Mouse (Mus musculus) MEL (cell line): ENCODE measurements around the gene Hist1h2ag. TPM values are rescaled to one million over a fixed set of nuclear protein-coding genes. Genes with fewer than 3 reads are reported as not detected.
A peak's percentile ranks its signal among the peaks of the same experiment; 100 is the strongest.

Source experiments
- DNase-seq: peaks from one replicate; pipeline ENCODE4 v3.0.0; 2011; ENCODE audit warnings: low read depth, low spot score
- H3K27ac ChIP-seq: 2 replicates; pipeline ENCODE4 v1.5.1; 2012; ENCODE audit warnings: low read depth, mild to moderate bottlenecking, control low read depth, low read length, moderate library complexity; ENCODE audit not compliant: control insufficient read depth
- H3K27me3 ChIP-seq, 2 experiments: fragments of 150-350 bp in 1 of 2; sonication (generic) in 1 of 2; 2 replicates each; pipeline ENCODE4 v1.6.1; 2012; ENCODE audit warnings: low read length in 2 of 2, mild to moderate bottlenecking in 2 of 2, improper control_type of control experiment in 1 of 2, moderate library complexity in 1 of 2; ENCODE audit not compliant: insufficient read depth in 2 of 2, control insufficient read depth in 1 of 2
- H3K36me3 ChIP-seq, 2 experiments: 2 replicates each; pipeline ENCODE4 v1.6.1; 2012 to 2014; ENCODE audit warnings: low read length in 2 of 2, improper control_type of control experiment in 1 of 2, inconsistent platforms in 1 of 2, mild to moderate bottlenecking in 1 of 2; ENCODE audit not compliant: insufficient read depth in 2 of 2, control insufficient read depth in 1 of 2
- H3K4me1 ChIP-seq, 2 experiments: fragments of 150-350 bp in 1 of 2; sonication (generic) in 1 of 2; 2 replicates each; pipeline ENCODE4 v1.6.1; 2012; ENCODE audit warnings: low read length in 2 of 2, improper control_type of control experiment in 1 of 2, mild to moderate bottlenecking in 1 of 2; ENCODE audit not compliant: insufficient read depth in 2 of 2, control insufficient read depth in 1 of 2
- H3K4me3 ChIP-seq, 2 experiments: fragments of 150-350 bp in 1 of 2; sonication (generic) in 1 of 2; 2 replicates each; pipeline ENCODE4 v1.5.1; 2012; ENCODE audit warnings: low read depth in 2 of 2, low read length in 2 of 2, mild to moderate bottlenecking in 2 of 2, moderate library complexity in 2 of 2, control low read depth in 1 of 2, improper control_type of control experiment in 1 of 2; ENCODE audit not compliant: control insufficient read depth in 1 of 2, insufficient read depth in 1 of 2
- H3K79me2 ChIP-seq: 2 replicates; pipeline ENCODE4 v1.6.1; 2012; ENCODE audit warnings: mild to moderate bottlenecking, low read length, moderate library complexity; ENCODE audit not compliant: control insufficient read depth, poor library complexity, insufficient read depth
- H3K9ac ChIP-seq: 2 replicates; pipeline ENCODE4 v1.6.1; 2012; ENCODE audit warnings: low read depth, mild to moderate bottlenecking, control low read depth, low read length, moderate library complexity; ENCODE audit not compliant: control insufficient read depth, poor library complexity, severe bottlenecking
- H3K9me3 ChIP-seq: fragments of 150-350 bp; sonication (generic); replicated peaks from 2 replicates; pipeline ENCODE4 v1.6.1; 2012; ENCODE audit warnings: mild to moderate bottlenecking, low read length, improper control_type of control experiment, moderate library complexity; ENCODE audit not compliant: insufficient read depth
- BHLHE40 ChIP-seq: IDR thresholded peaks from 2 replicates; pipeline ENCODE4 v1.6.1; 2012; ENCODE audit warnings: low read depth, mild to moderate bottlenecking, inconsistent platforms, low read length, improper control_type of control experiment, borderline replicate concordance
- CHD1 ChIP-seq: IDR thresholded peaks from 2 replicates; pipeline ENCODE4 v1.6.1; 2012; ENCODE audit warnings: low read depth, mild to moderate bottlenecking, inconsistent platforms, low read length, improper control_type of control experiment
- CTCF ChIP-seq, 3 experiments: IDR thresholded peaks in 2 of 3; conservative IDR thresholded peaks in 1 of 3; 2 replicates each; pipeline ENCODE4 v1.5.1; 2011 to 2012; ENCODE audit warnings: low read length in 3 of 3, low read depth in 2 of 3, mild to moderate bottlenecking in 2 of 3, improper control_type of control experiment in 1 of 3, inconsistent platforms in 1 of 3, mixed read lengths in 1 of 3, moderate library complexity in 1 of 3; ENCODE audit not compliant: control insufficient read depth in 1 of 3, insufficient read depth in 1 of 3, poor library complexity in 1 of 3, severe bottlenecking in 1 of 3
- E2F4 ChIP-seq: IDR thresholded peaks from 2 replicates; pipeline ENCODE4 v1.6.1; 2011; ENCODE audit warnings: low read depth, low read length, improper control_type of control experiment, borderline replicate concordance
- ELF1 ChIP-seq: IDR thresholded peaks from 2 replicates; pipeline ENCODE4 v1.6.1; 2014; ENCODE audit warnings: low read depth, mild to moderate bottlenecking, inconsistent platforms, low read length, improper control_type of control experiment, moderate library complexity
- EP300 ChIP-seq, 2 experiments: IDR thresholded peaks; 2 replicates each; pipeline ENCODE4 v1.6.1; 2011; ENCODE audit warnings: improper control_type of control experiment in 2 of 2, low read length in 2 of 2, low read depth in 1 of 2, mild to moderate bottlenecking in 1 of 2
- ETS1 ChIP-seq: IDR thresholded peaks from 2 replicates; pipeline ENCODE4 v1.6.1; 2012; ENCODE audit warnings: low read depth, mild to moderate bottlenecking, inconsistent platforms, low read length, improper control_type of control experiment, moderate library complexity
- GATA1 ChIP-seq: IDR thresholded peaks from 2 replicates; pipeline ENCODE4 v1.6.1; 2011; ENCODE audit warnings: low read depth, low read length, improper control_type of control experiment
- MAFK ChIP-seq: IDR thresholded peaks from 2 replicates; pipeline ENCODE4 v1.6.1; 2011; ENCODE audit warnings: low read depth, mild to moderate bottlenecking, low read length, improper control_type of control experiment, borderline replicate concordance
- MAX ChIP-seq: IDR thresholded peaks from 2 replicates; pipeline ENCODE4 v1.6.1; 2011; ENCODE audit warnings: low read length, improper control_type of control experiment
- MAZ ChIP-seq: IDR thresholded peaks from 2 replicates; pipeline ENCODE4 v1.6.1; 2012; ENCODE audit warnings: low read depth, mild to moderate bottlenecking, inconsistent platforms, low read length, improper control_type of control experiment
- MXI1 ChIP-seq: IDR thresholded peaks from 2 replicates; pipeline ENCODE4 v1.6.1; 2011; ENCODE audit warnings: mild to moderate bottlenecking, low read depth, low read length, improper control_type of control experiment
- MYB ChIP-seq: IDR thresholded peaks from 2 replicates; pipeline ENCODE4 v1.6.1; 2011; ENCODE audit warnings: mild to moderate bottlenecking, low read depth, low read length, improper control_type of control experiment
- MYC ChIP-seq: IDR thresholded peaks from 2 replicates; pipeline ENCODE4 v1.6.1; 2011; ENCODE audit warnings: low read depth, mild to moderate bottlenecking, low read length, improper control_type of control experiment, moderate library complexity
- NRF1 ChIP-seq: IDR thresholded peaks from 2 replicates; pipeline ENCODE4 v1.6.1; 2014; ENCODE audit warnings: low read depth, mild to moderate bottlenecking, inconsistent platforms, low read length, improper control_type of control experiment, moderate library complexity; ENCODE audit not compliant: poor library complexity, insufficient read depth, severe bottlenecking
- RCOR1 ChIP-seq: IDR thresholded peaks from 2 replicates; pipeline ENCODE4 v1.6.1; 2012; ENCODE audit warnings: low read depth, mild to moderate bottlenecking, inconsistent platforms, low read length, improper control_type of control experiment
- SIN3A ChIP-seq: IDR thresholded peaks from 2 replicates; pipeline ENCODE4 v1.6.1; 2012; ENCODE audit warnings: low read length, improper control_type of control experiment, inconsistent platforms
- SMC3 ChIP-seq: IDR thresholded peaks from 2 replicates; pipeline ENCODE4 v1.6.1; 2011; ENCODE audit warnings: low read depth, low read length, improper control_type of control experiment
- TBP ChIP-seq: IDR thresholded peaks from 2 replicates; pipeline ENCODE4 v1.8.0; 2011; ENCODE audit warnings: low read depth, low read length, improper control_type of control experiment
- UBTF ChIP-seq: IDR thresholded peaks from 2 replicates; pipeline ENCODE4 v1.6.1; 2012; ENCODE audit warnings: low read depth, mild to moderate bottlenecking, inconsistent platforms, low read length, improper control_type of control experiment, moderate library complexity, borderline replicate concordance; ENCODE audit not compliant: insufficient read depth
- ZKSCAN1 ChIP-seq: IDR thresholded peaks from 2 replicates; pipeline ENCODE4 v1.6.1; 2012; ENCODE audit warnings: low read depth, mild to moderate bottlenecking, inconsistent platforms, low read length, improper control_type of control experiment, moderate library complexity
- ZMIZ1 ChIP-seq: IDR thresholded peaks from 2 replicates; pipeline ENCODE4 v1.6.1; 2012; ENCODE audit warnings: low read depth, mild to moderate bottlenecking, inconsistent platforms, low read length, improper control_type of control experiment, moderate library complexity
- ZNF384 ChIP-seq: IDR thresholded peaks from 2 replicates; pipeline ENCODE4 v1.6.1; 2012; ENCODE audit warnings: low read depth, mild to moderate bottlenecking, inconsistent platforms, low read length, improper control_type of control experiment
- polyA plus RNA-seq, 2 experiments: library from polyadenylated mRNA; stranded (reverse) in 1 of 2; unstranded in 1 of 2; fragments of >175 nt in 1 of 2; fragments of >200 nt in 1 of 2; gene quantifications; 2 replicates each; pipeline versions ENCODE4 v1.2.1 to v1.2.4; 2012; ENCODE audit warnings: low replicate concordance in 2 of 2, low read depth in 1 of 2; ENCODE audit not compliant: insufficient read length in 2 of 2, insufficient read depth in 1 of 2, missing spikeins in 1 of 2
- total RNA-seq: library from RNA; depleted of rRNA; stranded (reverse); fragments of 300-350 nt; gene quantifications from 2 replicates; pipeline ENCODE4 v1.2.3, GENCODE M21; 2012

The Hist1h2ag gene
- total and polyA plus RNA-seq, 3 experiments = 5.9 to 766 TPM; not detected in 1

GRCm38 (mm10) chr13:22015479-22016450 lies 27.0 kb downstream of the Hist1h2ag start:
- no peaks in the 10 kb centered on the region; a peak in 2 of 4 replicates for H3K27me3 ChIP-seq
- H3K36me3 ChIP-seq = peaks cover 0 to 4% of the 10 kb centered on the region in 2 experiments; a peak in 1 of 4 replicates
- TF ChIP-seq MAFK = peak; percentile 96
- TF ChIP-seq ELF1 = peak; percentile 50; the same call in 1 of the 2 replicates
- TF ChIP-seq TBP = peak; percentile 99
- peak; percentile 21; the same call in 1 of the 2 replicates for TF ChIP-seq GATA1
- no peak for TF ChIP-seq MAX
- TF ChIP-seq ZMIZ1 = no peak
- peak; percentile 74 for TF ChIP-seq MYC
- peak; percentile 93 for TF ChIP-seq ZNF384
- H3K9ac ChIP-seq = peak overlapping the region; percentile 49
- H3K9me3 ChIP-seq = no peaks in the 10 kb centered on the region
- H3K27ac ChIP-seq = no peak overlapping the region
- peak overlapping the region; percentile 6 to 43; a peak in 3 of 4 replicates for H3K4me3 ChIP-seq
- H3K79me2 ChIP-seq = no peaks in the 10 kb centered on the region
- peak; percentile 92 for DNase-seq
- H3K4me1 ChIP-seq = no peaks in the 10 kb centered on the region

GRCm38 (mm10) chr13:22014411-22014845 lies 28.3 kb downstream of the Hist1h2ag start:
- no peaks in the 10 kb centered on the region for H3K9me3 ChIP-seq

More at GRCm38 (mm10) chr13:22014411-22014845, 28.3 kb downstream of the Hist1h2ag start:
- Histone ChIP-seq H3K79me2 (no peaks in the 10 kb centered on the region), H3K27ac (no peak overlapping the region), H3K36me3 (peaks cover 0 to 4% of the 10 kb centered on the region in 2 experiments; a peak in 1 of 4 replicates), H3K27me3 (peaks cover 2 to 3% of the 10 kb centered on the region in 2 experiments; a peak in 3 of 4 replicates), H3K4me1 (no peaks in the 10 kb centered on the region), H3K9ac (no peak overlapping the region), H3K4me3 (no peak overlapping the region)
- no peak for DNase-seq
- TF ChIP-seq EP300 (IDR thresholded peaks at IDR 0.05; ENCODE audit: low read depth in 1 of 2, low read length in 2 of 2) (no peak), BHLHE40 (no peak), SIN3A (no peak), GATA1 (no peak), UBTF (no peak), MXI1 (no peak), SMC3 (no peak), E2F4 (no peak), ZKSCAN1 (no peak), MAZ (no peak), CTCF (IDR thresholded peaks at IDR 0.05 in 2 of 3, conservative IDR thresholded peaks at IDR 0.05 in 1 of 3; ENCODE audit: control insufficient read depth in 1 of 3, insufficient read depth in 1 of 3, low read depth in 2 of 3, low read length in 3 of 3, poor library complexity in 1 of 3, severe bottlenecking in 1 of 3) (no peak), MAX (no peak), NRF1 (no peak), MYB (no peak), CHD1 (no peak), ELF1 (no peak), ETS1 (no peak), RCOR1 (no peak)
